Mouse (Mus musculus): Measurements from ENCODE around the gene Arhgap10.

GRCm38 (mm10) chr8:77313003-77313402 lies 204.8 kb downstream of the Arhgap10 start:
- TF ChIP-seq CTCF (IDR thresholded peaks at IDR 0.05; ENCODE audit: extremely low read depth, insufficient read depth, low read length) (no peak), POLR2A (IDR thresholded peaks at IDR 0.05; ENCODE audit: extremely low read depth, insufficient read depth, low read length) (no peak)
